ENCODE assay signal across 8 mouse cellular contexts in the genomic region with DNA sequence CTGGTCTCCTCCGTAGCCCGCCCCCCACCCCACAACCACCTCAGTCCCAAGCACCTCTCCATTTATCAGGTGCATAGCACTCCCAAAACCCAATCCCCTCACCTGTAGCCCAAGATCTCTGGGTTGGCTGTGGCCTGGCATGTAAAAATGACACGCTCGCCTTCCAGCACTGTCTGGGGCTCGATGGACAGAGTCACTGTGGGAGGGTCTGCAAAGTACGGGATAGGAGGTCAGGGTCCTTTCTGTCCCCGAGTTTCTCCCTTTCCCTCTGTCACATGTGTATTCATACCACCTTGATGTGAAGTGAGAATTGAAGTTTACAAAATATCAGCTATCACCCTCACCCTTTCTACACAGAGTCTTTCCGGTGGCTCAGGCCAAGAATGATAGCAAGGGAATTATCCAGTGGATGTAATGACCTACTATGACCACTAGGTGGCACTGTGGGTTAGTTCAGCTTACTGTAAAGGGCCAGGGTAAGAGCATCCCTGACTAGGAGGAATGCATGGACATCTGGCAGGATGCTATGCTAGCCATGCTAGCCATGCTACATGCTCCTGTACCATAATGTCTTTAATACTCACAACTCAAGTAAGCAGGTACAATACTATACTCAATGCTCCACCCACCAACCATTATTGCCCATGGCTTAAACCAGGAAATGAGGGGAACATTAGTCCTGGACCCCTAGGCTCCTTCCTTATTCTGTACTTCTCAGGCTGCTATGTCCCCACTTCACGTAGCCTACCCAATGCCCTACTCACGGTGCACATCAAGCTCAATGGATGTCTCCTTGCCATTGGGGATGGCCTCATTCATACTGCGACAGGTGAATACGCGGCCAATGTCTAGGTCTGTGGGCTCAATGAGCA.
DNase-seq lines count a peak whose midpoint lies in the region; ATAC-seq lines count a peak whose summit lies in the region.

No protein-coding gene starts in this region.

- no peak for ATAC-seq in CD4-positive, CD25-positive, alpha-beta regulatory T cell, adult 4 months
- peak; percentile 89 for ATAC-seq in megakaryocyte-erythroid progenitor cell, adult 5-6 weeks (replicated peaks; ENCODE audit: low FRiP score, low TSS enrichment, poor library complexity, severe bottlenecking)

- peak; percentile 69 for DNase-seq in CD4-positive, CD25-positive, alpha-beta regulatory T cell, adult 2 months (ENCODE audit: low read depth, low spot score)
- peak; percentile 86 for DNase-seq in cerebellum, postnatal 14 days
- DNase-seq in frontal cortex, postnatal 25 days (ENCODE audit: low spot score in 2 of 2) = peak; percentile 15 to 72
- DNase-seq in induced T-regulatory cell, adult 2 months (ENCODE audit: low read depth) = peak; percentile 75
- peak; percentile 37 to 80 for DNase-seq in left cerebral cortex, adult 9 months (ENCODE audit: low spot score in 2 of 2)
- DNase-seq in right cerebral cortex, postnatal 4 days = peak; percentile 49
